In the genomic region with DNA sequence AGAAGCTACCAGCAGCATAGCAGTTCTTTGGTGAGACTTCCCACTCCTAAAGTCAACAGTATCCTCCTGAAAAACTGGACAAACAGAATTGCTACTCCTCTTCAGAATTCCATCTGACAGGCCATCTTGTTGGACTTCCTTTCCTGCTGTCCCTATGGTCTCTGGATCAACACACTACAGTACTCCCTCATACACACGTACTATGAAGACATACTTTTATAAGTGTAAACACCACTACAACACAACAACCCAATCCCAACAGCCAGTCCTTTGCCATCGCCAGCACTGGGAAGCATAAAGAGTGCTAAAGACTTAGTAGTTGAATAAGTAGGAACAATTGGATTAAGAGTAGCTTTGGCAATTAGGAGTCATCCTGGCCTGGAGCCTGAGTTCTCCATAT, we compare ENCODE assay signal across 31 mouse cellular contexts.
"Had no signal": no experiment of that assay in that cellular context is flagged by ENCODE, and none has a peak within 500 bp of the region (broad histone marks: within the 10 kb centered on the region; RNA-seq: fewer than 3 reads in every experiment).

No protein-coding gene starts in this region.

- H3K4me2 ChIP-seq: limb, embryonic 12.5 days; limb, embryonic 13.5 days; limb, embryonic 15.5 days; liver, embryonic 11.5 days; liver, embryonic 12.5 days; liver, embryonic 13.5 days; liver, embryonic 15.5 days; lung, embryonic 14.5 days; lung, embryonic 15.5 days; midbrain, embryonic 12.5 days; midbrain, embryonic 13.5 days; neural tube, embryonic 12.5 days had no signal

- H3K4me3 ChIP-seq: left cerebral cortex, adult 2 months; limb, embryonic 10.5 days; limb, embryonic 12.5 days; limb, embryonic 13.5 days; limb, embryonic 15.5 days; liver, embryonic 12.5 days; liver, embryonic 13.5 days; liver, embryonic 15.5 days; lung, embryonic 15.5 days; megakaryocyte, embryonic 14.5 days; midbrain, embryonic 10.5 days; midbrain, embryonic 12.5 days; midbrain, embryonic 13.5 days; myocyte; neural tube, embryonic 12.5 days had no signal

- H3K4me1 ChIP-seq: limb, embryonic 10.5 days; limb, embryonic 12.5 days; limb, embryonic 13.5 days; limb, embryonic 15.5 days; liver, embryonic 12.5 days; liver, embryonic 13.5 days; liver, embryonic 15.5 days; lung, embryonic 15.5 days; midbrain, embryonic 10.5 days; midbrain, embryonic 12.5 days; midbrain, embryonic 13.5 days; neural tube, embryonic 12.5 days had no signal

- DNase-seq: left cerebral cortex, postnatal 4 days; liver; liver, embryonic 13.5 days; liver, postnatal 0 days; lung, adult 18-20 months; lung, adult 2 months; lung, embryonic 14.5 days; lung, postnatal 10 days; lung, postnatal 14 days; lung, postnatal 36 days; lung, postnatal 4 days; midbrain, embryonic 14.5 days had no signal

- ATAC-seq: liver, embryonic 12.5 days; liver, postnatal 0 days; lung, postnatal 0 days; midbrain, embryonic 13.5 days; midbrain, embryonic 16.5 days had no signal

- H3K9me3 ChIP-seq: limb, embryonic 10.5 days; limb, embryonic 15.5 days; liver, embryonic 12.5 days; liver, embryonic 13.5 days; liver, embryonic 15.5 days; lung, embryonic 15.5 days; midbrain, embryonic 12.5 days; neural tube, embryonic 12.5 days had no signal

- H3K36me3 ChIP-seq: limb, embryonic 10.5 days; limb, embryonic 12.5 days; limb, embryonic 13.5 days; limb, embryonic 15.5 days; liver, embryonic 12.5 days; liver, embryonic 13.5 days; liver, embryonic 15.5 days; lung, embryonic 15.5 days; midbrain, embryonic 10.5 days; midbrain, embryonic 12.5 days; midbrain, embryonic 13.5 days; neural tube, embryonic 12.5 days had no signal

- H3K9ac ChIP-seq: limb, embryonic 12.5 days; limb, embryonic 13.5 days; limb, embryonic 15.5 days; liver, embryonic 12.5 days; liver, embryonic 13.5 days; liver, embryonic 14.5 days; liver, embryonic 15.5 days; liver, postnatal 0 days; lung, embryonic 14.5 days; lung, embryonic 15.5 days; midbrain, embryonic 12.5 days; midbrain, embryonic 13.5 days; neural tube, embryonic 12.5 days had no signal

- H3K27ac ChIP-seq: left cerebral cortex, adult 2 months; limb, embryonic 10.5 days; limb, embryonic 12.5 days; limb, embryonic 13.5 days; limb, embryonic 15.5 days; liver, embryonic 12.5 days; liver, embryonic 13.5 days; liver, embryonic 14.5 days; liver, embryonic 15.5 days; lung, embryonic 15.5 days; macrophage; midbrain, embryonic 10.5 days; midbrain, embryonic 12.5 days; midbrain, embryonic 13.5 days; neural tube, embryonic 12.5 days had no signal

- H3K27me3 ChIP-seq: limb, embryonic 12.5 days; limb, embryonic 13.5 days; limb, embryonic 15.5 days; liver, embryonic 12.5 days; liver, embryonic 13.5 days; liver, embryonic 15.5 days; lung, embryonic 15.5 days; midbrain, embryonic 12.5 days; midbrain, embryonic 13.5 days; neural tube, embryonic 12.5 days had no signal
